Mouse (Mus musculus): Measurements from ENCODE around the gene Eef2.

DNA sequence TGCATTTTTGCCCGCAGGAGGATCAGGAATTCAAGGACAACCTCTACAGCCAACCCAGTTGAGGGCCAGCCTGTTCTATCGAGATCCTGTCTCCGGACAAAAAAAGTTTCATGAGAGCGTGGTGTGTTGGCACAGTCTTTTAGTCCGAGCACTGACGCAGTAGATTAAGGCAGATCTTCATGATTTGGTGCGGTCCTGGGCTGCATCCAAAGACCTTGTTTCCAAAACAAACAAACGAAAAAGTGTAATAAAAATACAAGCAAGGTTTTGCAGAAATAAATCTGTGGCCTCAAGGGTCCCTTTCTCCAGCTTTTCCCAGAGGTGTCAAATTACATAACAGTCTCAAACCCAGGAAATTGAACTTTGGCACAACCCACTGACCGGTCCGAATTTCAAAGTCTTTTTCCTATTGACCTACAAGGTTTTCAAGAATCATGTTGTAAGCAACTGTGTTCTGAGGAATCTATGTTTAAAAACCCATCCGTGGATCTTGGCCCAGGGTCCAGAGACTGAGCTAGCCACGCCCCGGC, 430 bp upstream of the Eef2 start:
- TF ChIP-seq CTCF (IDR thresholded peaks at IDR 0.05), result no peak
- TF ChIP-seq EP300 (IDR thresholded peaks at IDR 0.05), result peak; percentile 22
